In the genomic region with DNA sequence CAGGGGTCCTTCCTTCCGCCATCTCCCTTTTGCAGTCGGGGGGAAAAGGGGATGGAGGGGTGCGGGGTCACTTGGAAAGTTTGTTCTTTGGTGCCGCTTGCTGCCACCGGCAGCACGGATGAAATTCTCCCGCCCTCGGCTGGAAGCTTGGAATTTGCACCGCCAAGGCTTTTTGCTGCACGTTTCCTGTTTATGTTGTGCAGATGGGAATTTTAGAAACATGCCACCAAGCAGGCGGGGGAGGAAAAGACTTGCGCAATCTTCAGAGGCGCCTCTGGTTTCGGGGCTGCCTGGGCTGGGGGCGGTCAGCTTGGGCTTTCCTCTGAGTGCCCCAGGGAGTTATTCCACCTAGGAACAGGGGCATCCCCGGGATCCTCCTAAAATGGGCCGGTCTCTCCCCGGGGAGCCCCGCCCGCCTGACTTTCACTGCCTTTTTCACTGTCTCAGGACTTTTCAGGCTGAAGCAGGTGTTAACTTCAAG, we compare ENCODE assay signal across 8 mouse cellular contexts. TPM values are rescaled to one million over a fixed set of nuclear protein-coding genes. Genes with fewer than 3 reads are reported as not detected.
DNase-seq lines count a peak whose midpoint lies in the region; ATAC-seq lines count a peak whose summit lies in the region.

No protein-coding gene starts in this region.

- H3K9ac ChIP-seq in embryonic facial prominence, embryonic 14.5 days (ENCODE audit: low read depth, low read length), result peak overlapping the region; percentile 92
- H3K9ac ChIP-seq in heart, embryonic 14.5 days (ENCODE audit: low read length), result peak overlapping the region; percentile 90
- peak overlapping the region; percentile 96 for H3K9ac ChIP-seq in kidney, embryonic 16.5 days (replicated peaks; ENCODE audit: low read length)
- peak overlapping the region; percentile 64 for H3K9ac ChIP-seq in liver, embryonic 12.5 days
- H3K9ac ChIP-seq in neural tube, embryonic 12.5 days, result peak overlapping the region; percentile 97

- H3K36me3 ChIP-seq in embryonic facial prominence, embryonic 14.5 days (ENCODE audit: control insufficient read depth, insufficient read depth, low read length), result no peaks in the 10 kb centered on the region
- no peaks in the 10 kb centered on the region for H3K36me3 ChIP-seq in heart, embryonic 14.5 days (ENCODE audit: control insufficient read depth, insufficient read depth, low read length)
- no peaks in the 10 kb centered on the region for H3K36me3 ChIP-seq in kidney, embryonic 16.5 days (ENCODE audit: insufficient read depth, low read length)
- no peaks in the 10 kb centered on the region for H3K36me3 ChIP-seq in liver, embryonic 12.5 days
- no peaks in the 10 kb centered on the region for H3K36me3 ChIP-seq in neural tube, embryonic 12.5 days

- DNase-seq in 3134 (ENCODE audit: extremely low read depth, insufficient read length, low spot score), result peak; percentile 73
- peak; percentile 56 for DNase-seq in adipocyte (ENCODE audit: low spot score)
- peak; percentile 83 for DNase-seq in embryonic facial prominence, embryonic 14.5 days (ENCODE audit: low spot score)
- peak; percentile 68 to 75 for DNase-seq in urinary bladder, postnatal 36 days (ENCODE audit: low spot score in 2 of 2)

- H3K4me1 ChIP-seq in embryonic facial prominence, embryonic 14.5 days (ENCODE audit: control insufficient read depth, insufficient read depth, low read length), result peaks cover 10% of the 10 kb centered on the region
- peaks cover 15 to 34% of the 10 kb centered on the region in 2 experiments for H3K4me1 ChIP-seq in heart, embryonic 14.5 days (ENCODE audit: control insufficient read depth in 2 of 2, insufficient read depth in 2 of 2, low read length in 2 of 2)
- peaks cover 15% of the 10 kb centered on the region for H3K4me1 ChIP-seq in kidney, embryonic 16.5 days (ENCODE audit: insufficient read depth, low read length)
- H3K4me1 ChIP-seq in liver, embryonic 12.5 days, result peaks cover 39% of the 10 kb centered on the region
- peaks cover 15% of the 10 kb centered on the region for H3K4me1 ChIP-seq in neural tube, embryonic 12.5 days

- no peaks in the 10 kb centered on the region for H3K27me3 ChIP-seq in embryonic facial prominence, embryonic 14.5 days (replicated peaks; ENCODE audit: control insufficient read depth, insufficient read depth, low read length)
- no peaks in the 10 kb centered on the region; the same call in 1 of the 2 replicates for H3K27me3 ChIP-seq in heart, embryonic 14.5 days (ENCODE audit: control insufficient read depth, insufficient read depth, low read length)
- H3K27me3 ChIP-seq in kidney, embryonic 16.5 days (ENCODE audit: insufficient read depth, low read length), result no peaks in the 10 kb centered on the region
- H3K27me3 ChIP-seq in liver, embryonic 12.5 days (replicated peaks), result peaks cover 89% of the 10 kb centered on the region
- H3K27me3 ChIP-seq in neural tube, embryonic 12.5 days (replicated peaks), result no peaks in the 10 kb centered on the region

- ATAC-seq in embryonic facial prominence, embryonic 14.5 days (ENCODE audit: low read depth), result peak; percentile 13
- no peak for ATAC-seq in heart, embryonic 14.5 days (ENCODE audit: insufficient number of reproducible peaks, insufficient read depth, low FRiP score, low read depth)
- peak; percentile 43; the same call in 1 of the 2 replicates for ATAC-seq in kidney, embryonic 16.5 days (ENCODE audit: low FRiP score, low TSS enrichment)
- peak; percentile 22; the same call in 1 of the 2 replicates for ATAC-seq in liver, embryonic 12.5 days
- peak; percentile 31; the same call in 1 of the 2 replicates for ATAC-seq in neural tube, embryonic 12.5 days (ENCODE audit: low FRiP score, low read depth)

- H3K4me3 ChIP-seq in embryonic facial prominence, embryonic 14.5 days (ENCODE audit: low read depth, low read length), result peak overlapping the region; percentile 92
- peak overlapping the region; percentile 73 to 86 for H3K4me3 ChIP-seq in heart, embryonic 14.5 days (ENCODE audit: control insufficient read depth in 1 of 2, insufficient read depth in 1 of 2, low read depth in 1 of 2, low read length in 2 of 2)
- peak overlapping the region; percentile 83 for H3K4me3 ChIP-seq in kidney, embryonic 16.5 days (ENCODE audit: low read length)
- H3K4me3 ChIP-seq in liver, embryonic 12.5 days, result peak overlapping the region; percentile 62
- peak overlapping the region; percentile 94 for H3K4me3 ChIP-seq in neural tube, embryonic 12.5 days

- WGBS in embryonic facial prominence, embryonic 14.5 days, result under 1% methylated on average over 18 of the region's 20 CpGs
- WGBS in heart, embryonic 14.5 days, result under 1% methylated on average over 19 of the region's 20 CpGs
- 0% methylated on average over 20 of the region's 20 CpGs for WGBS in kidney, embryonic 16.5 days
- 2% methylated on average over 20 of the region's 20 CpGs for WGBS in liver, embryonic 12.5 days (ENCODE audit: insufficient replicate concordance)
- 0% methylated on average over 20 of the region's 20 CpGs for WGBS in neural tube, embryonic 12.5 days

- peak overlapping the region; percentile 97 for H3K27ac ChIP-seq in embryonic facial prominence, embryonic 14.5 days (replicated peaks; ENCODE audit: low read depth, low read length)
- peak overlapping the region; percentile 87 to 99 for H3K27ac ChIP-seq in heart, embryonic 14.5 days (replicated peaks in 1 of 2; ENCODE audit: control insufficient read depth in 1 of 2, insufficient read depth in 1 of 2, low read depth in 2 of 2, low read length in 2 of 2)
- H3K27ac ChIP-seq in kidney, embryonic 16.5 days (ENCODE audit: low read length), result peak overlapping the region; percentile 99
- H3K27ac ChIP-seq in liver, embryonic 12.5 days, result peak overlapping the region; percentile 89
- peak overlapping the region; percentile 96; the same call in 1 of the 2 replicates for H3K27ac ChIP-seq in neural tube, embryonic 12.5 days

- no peaks in the 10 kb centered on the region for H3K9me3 ChIP-seq in embryonic facial prominence, embryonic 14.5 days (ENCODE audit: control insufficient read depth, low read length)
- no peaks in the 10 kb centered on the region for H3K9me3 ChIP-seq in heart, embryonic 14.5 days (ENCODE audit: control insufficient read depth, low read length)
- no peaks in the 10 kb centered on the region for H3K9me3 ChIP-seq in kidney, embryonic 16.5 days (ENCODE audit: low read length)
- H3K9me3 ChIP-seq in liver, embryonic 12.5 days (replicated peaks), result no peaks in the 10 kb centered on the region
- no peaks in the 10 kb centered on the region for H3K9me3 ChIP-seq in neural tube, embryonic 12.5 days

- peak overlapping the region; percentile 90 for H3K4me2 ChIP-seq in embryonic facial prominence, embryonic 14.5 days (ENCODE audit: low read depth, low read length)
- peak overlapping the region; percentile 86 for H3K4me2 ChIP-seq in heart, embryonic 14.5 days (ENCODE audit: low read length)
- H3K4me2 ChIP-seq in kidney, embryonic 16.5 days (replicated peaks; ENCODE audit: low read depth, low read length), result peak overlapping the region; percentile 86
- H3K4me2 ChIP-seq in liver, embryonic 12.5 days, result peak overlapping the region; percentile 73
- peak overlapping the region; percentile 82 for H3K4me2 ChIP-seq in neural tube, embryonic 12.5 days (replicated peaks)

RNA-seq across cellular contexts. Expression of gene Sbf2, which starts 0.5 kb away (rescaled TPM):
- polyA plus RNA-seq in embryonic facial prominence, embryonic 14.5 days (2014; fragmentation: Nextera tagmentation; extraction: Ambion mirVana), result 24.8 and 24.9 TPM in 2 replicates
- polyA plus RNA-seq in heart, embryonic 14.5 days (2014; fragmentation: Nextera tagmentation; extraction: Ambion mirVana), result 37.1 and 38.4 TPM in 2 replicates
- polyA plus RNA-seq in kidney, embryonic 16.5 days (2015; fragmentation: Nextera tagmentation; extraction: Ambion mirVana), result 32.1 and 36.7 TPM in 2 replicates
- polyA plus RNA-seq in liver, embryonic 12.5 days (2016; fragmentation: Nextera tagmentation; extraction: Ambion mirVana), result 7.2 and 9.2 TPM in 2 replicates
- 51.7 and 53.2 TPM in 2 replicates for polyA plus RNA-seq in neural tube, embryonic 12.5 days (2016; fragmentation: Nextera tagmentation; extraction: Ambion mirVana)

RNA-seq across cellular contexts. Expression of gene Adm, which starts 12.3 kb away (rescaled TPM):
- polyA plus RNA-seq in embryonic facial prominence, embryonic 14.5 days (2014; fragmentation: Nextera tagmentation; extraction: Ambion mirVana), result 3.8 TPM in 2 replicates
- 13.7 and 15.3 TPM in 2 replicates for polyA plus RNA-seq in heart, embryonic 14.5 days (2014; fragmentation: Nextera tagmentation; extraction: Ambion mirVana)
- 10.1 and 11.4 TPM in 2 replicates for polyA plus RNA-seq in kidney, embryonic 16.5 days (2015; fragmentation: Nextera tagmentation; extraction: Ambion mirVana)
- polyA plus RNA-seq in liver, embryonic 12.5 days (2016; fragmentation: Nextera tagmentation; extraction: Ambion mirVana), result 7.8 and 8.9 TPM in 2 replicates
- 4.0 and 4.3 TPM in 2 replicates for polyA plus RNA-seq in neural tube, embryonic 12.5 days (2016; fragmentation: Nextera tagmentation; extraction: Ambion mirVana)
